Mouse (Mus musculus): ENCODE results near the gene Acnat1. TPM values are rescaled to one million over a fixed set of nuclear protein-coding genes. Genes with fewer than 3 reads are reported as not detected.
A peak's percentile ranks its signal among the peaks of the same experiment; 100 is the strongest.

The Acnat1 gene
- 0.19 TPM in 1 of 2 replicates, not detected in the other for polyA plus RNA-seq (2012; rRNA removed)

DNA sequence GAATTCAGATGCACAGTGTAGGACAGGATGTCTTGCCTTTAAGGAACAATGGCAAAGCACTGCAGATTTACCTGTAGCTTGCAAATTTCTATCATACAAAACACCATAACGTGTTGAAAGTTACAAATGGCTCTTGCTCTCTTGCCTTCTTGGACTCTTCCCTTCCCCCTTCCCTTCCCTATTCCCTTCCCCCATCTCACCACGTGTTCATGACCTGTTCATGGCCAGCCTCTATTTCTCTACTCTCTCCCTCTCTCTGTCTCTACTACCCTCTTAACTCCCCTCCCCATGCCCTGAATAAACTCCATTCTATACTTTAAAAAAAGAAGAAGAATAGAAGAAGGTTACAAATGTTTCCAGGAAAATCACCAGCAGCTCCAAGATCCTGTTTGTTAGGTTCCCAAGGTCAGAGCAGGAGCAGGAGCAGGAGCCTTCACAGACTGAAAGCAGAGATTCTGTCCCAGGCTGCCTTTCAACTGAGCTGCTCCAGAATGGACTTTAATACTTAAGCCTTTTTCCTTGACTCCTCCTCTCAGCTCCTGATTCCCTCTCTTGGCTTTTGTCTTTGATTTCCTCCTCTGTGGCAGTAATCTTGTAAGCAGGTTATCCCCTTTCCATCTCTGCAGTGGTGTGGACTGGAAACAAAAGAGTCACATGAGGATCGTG is at the start of gene Acnat1:
Acnat1 (minus strand) TSS at position 478 of the 666 bp plus-strand sequence.
- Histone ChIP-seq H3K27ac (ENCODE audit: control insufficient read depth, insufficient read depth, low read length) (no peak within 1 kb of the TSS), H3K27me3 (ENCODE audit: control insufficient read depth, insufficient read depth, low read length) (no peaks in the 10 kb centered on the region), H3K36me3 (ENCODE audit: control insufficient read depth, insufficient read depth, low read length) (no peaks in the 10 kb centered on the region), H3K4me3 (ENCODE audit: control insufficient read depth, insufficient read depth, low read length) (no peak within 1 kb of the TSS), H3K4me1 (replicated peaks; ENCODE audit: control insufficient read depth, insufficient read depth, low read length) (no peaks in the 10 kb centered on the region)
- no peak for DNase-seq
- no peak for TF ChIP-seq POLR2A (IDR thresholded peaks at IDR 0.05; ENCODE audit: control insufficient read depth, extremely low read depth, insufficient read depth, low read length, poor library complexity)
- TF ChIP-seq CTCF (IDR thresholded peaks at IDR 0.05; ENCODE audit: borderline replicate concordance, control insufficient read depth, extremely low read depth, insufficient read depth, low read length, poor library complexity): no peak
- WGBS: 60% methylated on average over 3 of the region's 3 CpGs

DNA sequence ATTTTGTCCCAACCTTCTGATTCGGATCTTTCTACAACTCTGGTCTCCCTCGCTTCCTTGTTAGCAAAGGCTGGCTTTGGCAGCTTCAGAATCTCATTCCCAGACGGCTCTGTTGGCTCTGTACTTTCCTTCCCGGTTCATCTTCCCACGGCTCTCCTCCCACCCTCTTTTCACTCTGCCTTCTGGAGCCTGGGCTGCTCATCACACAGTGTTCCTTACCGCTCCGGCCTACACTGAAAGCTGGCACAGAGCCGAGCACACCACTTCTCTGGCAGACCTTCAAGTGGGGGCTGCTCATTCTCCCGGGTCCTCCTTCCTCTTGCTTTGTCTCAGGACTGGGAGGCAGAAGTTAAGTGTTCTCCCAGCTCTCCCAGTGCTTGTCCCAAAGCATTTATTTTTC is 48.9 kb upstream of the Acnat1 start:
- TF ChIP-seq CTCF (IDR thresholded peaks at IDR 0.05; ENCODE audit: borderline replicate concordance, control insufficient read depth, extremely low read depth, insufficient read depth, low read length, poor library complexity) (no peak), POLR2A (IDR thresholded peaks at IDR 0.05; ENCODE audit: control insufficient read depth, extremely low read depth, insufficient read depth, low read length, poor library complexity) (no peak)
- no peaks in the 10 kb centered on the region for H3K27me3 ChIP-seq (ENCODE audit: control insufficient read depth, insufficient read depth, low read length)
- no peak overlapping the region for H3K27ac ChIP-seq (ENCODE audit: control insufficient read depth, insufficient read depth, low read length)
- H3K4me1 ChIP-seq (replicated peaks; ENCODE audit: control insufficient read depth, insufficient read depth, low read length): peaks cover 9% of the 10 kb centered on the region; the same call in 1 of the 2 replicates
- H3K36me3 ChIP-seq (ENCODE audit: control insufficient read depth, insufficient read depth, low read length): no peaks in the 10 kb centered on the region
- no peak for DNase-seq
- no peak overlapping the region for H3K4me3 ChIP-seq (ENCODE audit: control insufficient read depth, insufficient read depth, low read length)
- 96% methylated on average over 9 of the region's 9 CpGs for WGBS

DNA sequence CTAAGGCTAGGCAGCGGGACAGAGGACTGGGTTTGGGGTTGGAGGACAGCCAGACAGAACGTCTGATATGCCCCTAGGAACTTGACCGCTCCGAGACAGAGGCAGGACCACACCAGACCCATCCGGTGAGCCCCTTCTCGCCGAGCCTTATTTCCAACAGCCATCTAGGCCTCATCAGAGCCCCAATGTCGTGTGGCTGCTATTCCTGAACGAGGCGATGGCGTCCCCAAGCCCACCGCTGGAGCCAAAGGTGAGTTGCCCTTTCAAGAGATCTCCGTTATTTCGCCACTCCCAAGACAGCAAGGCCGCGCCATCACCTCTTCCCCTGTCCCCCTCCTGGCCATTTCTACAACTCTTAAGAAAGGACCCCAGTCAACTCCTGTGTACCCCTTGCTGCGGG is 47.6 kb upstream of the Acnat1 start:
- no peak overlapping the region for H3K27ac ChIP-seq (ENCODE audit: control insufficient read depth, insufficient read depth, low read length)
- WGBS: 2% methylated on average over 17 of the region's 17 CpGs
- peaks cover 9% of the 10 kb centered on the region; the same call in 1 of the 2 replicates for H3K4me1 ChIP-seq (replicated peaks; ENCODE audit: control insufficient read depth, insufficient read depth, low read length)
- no peaks in the 10 kb centered on the region for H3K36me3 ChIP-seq (ENCODE audit: control insufficient read depth, insufficient read depth, low read length)
- peak overlapping the region; percentile 80 for H3K4me3 ChIP-seq (ENCODE audit: control insufficient read depth, insufficient read depth, low read length)
- H3K27me3 ChIP-seq (ENCODE audit: control insufficient read depth, insufficient read depth, low read length): no peaks in the 10 kb centered on the region
- TF ChIP-seq POLR2A (IDR thresholded peaks at IDR 0.05; ENCODE audit: control insufficient read depth, extremely low read depth, insufficient read depth, low read length, poor library complexity): no peak
- TF ChIP-seq CTCF (IDR thresholded peaks at IDR 0.05; ENCODE audit: borderline replicate concordance, control insufficient read depth, extremely low read depth, insufficient read depth, low read length, poor library complexity): no peak; the same call in 1 of the 2 replicates
- no peak for DNase-seq

DNA sequence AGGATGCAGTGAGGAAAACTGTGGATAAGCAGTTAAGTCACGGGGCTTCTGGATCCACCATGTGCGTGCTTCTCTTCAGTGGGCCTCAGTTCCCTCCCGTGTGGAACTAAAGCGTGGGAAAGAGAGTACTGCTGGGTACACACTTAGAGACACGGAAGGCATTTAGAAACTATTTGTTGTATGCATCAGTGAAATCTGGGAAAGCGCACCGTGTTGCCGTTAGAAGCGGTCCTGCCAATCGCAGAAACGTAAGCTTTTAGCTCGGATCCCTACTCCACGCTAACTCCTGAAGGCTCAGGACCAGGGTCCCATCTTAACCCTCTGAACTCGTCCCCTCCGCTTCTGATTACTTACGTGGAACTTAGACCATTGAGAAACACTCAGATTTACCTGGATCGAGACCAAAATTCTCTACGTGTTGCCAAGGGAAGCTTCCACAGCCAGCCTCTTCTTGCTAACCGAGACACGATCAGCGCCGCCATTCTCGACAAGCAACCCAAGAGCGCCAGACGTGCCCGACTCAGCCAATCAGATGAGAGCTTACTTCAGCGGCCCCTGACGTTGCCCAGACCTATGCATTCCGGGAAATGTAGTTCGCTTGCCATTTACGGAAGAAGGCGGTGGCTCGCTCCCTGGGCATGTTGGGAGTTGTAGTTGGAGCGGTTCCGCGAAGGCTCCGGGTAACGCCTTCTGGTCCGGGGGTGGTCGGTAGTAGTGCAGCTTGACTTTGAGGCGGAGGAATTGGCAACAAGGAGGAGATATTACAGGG is 47.0 kb upstream of the Acnat1 start, which contains the start of the genes Mrpl50 and Zfp189:
Mrpl50 (minus strand) TSS at position 522 of the 769 bp plus-strand sequence.
Zfp189 (plus strand) TSS at position 605 of the 769 bp plus-strand sequence.
- peak; percentile 80 for TF ChIP-seq POLR2A (IDR thresholded peaks at IDR 0.05; ENCODE audit: control insufficient read depth, extremely low read depth, insufficient read depth, low read length, poor library complexity)
- TF ChIP-seq CTCF (IDR thresholded peaks at IDR 0.05; ENCODE audit: borderline replicate concordance, control insufficient read depth, extremely low read depth, insufficient read depth, low read length, poor library complexity): 0 out of 2 replicates have a peak, but pooled peaks have one; percentile 43
- Histone ChIP-seq H3K27me3 (ENCODE audit: control insufficient read depth, insufficient read depth, low read length) (no peaks in the 10 kb centered on the region), H3K27ac (ENCODE audit: control insufficient read depth, insufficient read depth, low read length) (peak within 1 kb of the TSS; percentile 9; the same call in 1 of the 2 replicates), H3K4me3 (ENCODE audit: control insufficient read depth, insufficient read depth, low read length) (peak within 1 kb of the TSS; percentile 80), H3K36me3 (ENCODE audit: control insufficient read depth, insufficient read depth, low read length) (no peaks in the 10 kb centered on the region), H3K4me1 (replicated peaks; ENCODE audit: control insufficient read depth, insufficient read depth, low read length) (peaks cover 9% of the 10 kb centered on the region; the same call in 1 of the 2 replicates)
- WGBS: under 1% methylated on average over 41 of the region's 41 CpGs
- peak; percentile 92 for DNase-seq

DNA sequence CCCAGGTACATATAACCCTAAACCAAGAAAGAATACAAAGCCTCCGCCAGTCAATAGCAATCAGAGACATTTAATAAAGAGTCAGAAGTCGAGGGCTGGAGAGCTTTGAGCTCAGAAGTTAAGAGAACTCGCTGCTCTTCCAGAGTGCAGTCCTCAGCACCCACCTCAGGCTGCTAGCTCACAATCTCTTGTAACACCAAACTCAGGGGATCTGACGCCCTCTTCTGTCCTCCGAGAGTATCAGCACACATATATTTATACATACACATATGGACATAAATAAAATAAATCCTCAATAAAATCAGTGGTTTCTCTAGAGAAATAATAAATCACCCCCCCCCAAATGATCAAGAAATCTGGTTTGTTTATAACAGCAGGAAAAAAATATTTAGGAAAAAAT is 45.8 kb upstream of the Acnat1 start:
- WGBS: 94% methylated on average over 5 of the region's 5 CpGs
- TF ChIP-seq POLR2A (IDR thresholded peaks at IDR 0.05; ENCODE audit: control insufficient read depth, extremely low read depth, insufficient read depth, low read length, poor library complexity) (no peak), CTCF (IDR thresholded peaks at IDR 0.05; ENCODE audit: borderline replicate concordance, control insufficient read depth, extremely low read depth, insufficient read depth, low read length, poor library complexity) (no peak)
- peaks cover 2% of the 10 kb centered on the region; the same call in 1 of the 2 replicates for H3K36me3 ChIP-seq (ENCODE audit: control insufficient read depth, insufficient read depth, low read length)
- H3K27ac ChIP-seq (ENCODE audit: control insufficient read depth, insufficient read depth, low read length): no peak overlapping the region
- no peak for DNase-seq
- H3K27me3 ChIP-seq (ENCODE audit: control insufficient read depth, insufficient read depth, low read length): no peaks in the 10 kb centered on the region
- H3K4me3 ChIP-seq (ENCODE audit: control insufficient read depth, insufficient read depth, low read length): no peak overlapping the region
- peaks cover 9% of the 10 kb centered on the region; the same call in 1 of the 2 replicates for H3K4me1 ChIP-seq (replicated peaks; ENCODE audit: control insufficient read depth, insufficient read depth, low read length)

DNA sequence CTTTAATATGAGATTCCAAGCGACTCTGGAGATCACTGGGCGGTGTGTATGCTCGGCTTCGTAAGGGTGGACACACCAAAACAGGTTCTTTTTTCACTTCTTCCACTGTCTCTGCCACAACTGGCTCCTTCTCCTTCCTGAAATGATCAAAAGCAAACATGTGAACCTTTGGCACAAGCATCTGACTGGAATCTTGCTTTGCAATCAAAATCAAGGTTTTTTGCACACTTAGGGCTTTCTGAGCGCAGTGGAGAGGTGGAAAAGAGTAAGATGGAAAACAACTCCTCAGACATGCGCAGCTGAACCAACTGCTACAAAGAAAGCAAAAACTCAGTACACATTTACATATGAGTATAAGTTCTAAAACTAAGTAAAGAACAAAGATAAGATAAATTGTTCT is 40.7 kb upstream of the Acnat1 start:
- no peak for TF ChIP-seq CTCF (IDR thresholded peaks at IDR 0.05; ENCODE audit: borderline replicate concordance, control insufficient read depth, extremely low read depth, insufficient read depth, low read length, poor library complexity)
- no peak for TF ChIP-seq POLR2A (IDR thresholded peaks at IDR 0.05; ENCODE audit: control insufficient read depth, extremely low read depth, insufficient read depth, low read length, poor library complexity)
- H3K27me3 ChIP-seq (ENCODE audit: control insufficient read depth, insufficient read depth, low read length): no peaks in the 10 kb centered on the region
- H3K36me3 ChIP-seq (ENCODE audit: control insufficient read depth, insufficient read depth, low read length): peaks cover 20% of the 10 kb centered on the region

More for the DNA sequence above, 40.7 kb upstream of the Acnat1 start:
- Histone ChIP-seq H3K4me1 (replicated peaks; ENCODE audit: control insufficient read depth, insufficient read depth, low read length) (no peaks in the 10 kb centered on the region), H3K4me3 (ENCODE audit: control insufficient read depth, insufficient read depth, low read length) (no peak overlapping the region), H3K27ac (ENCODE audit: control insufficient read depth, insufficient read depth, low read length) (no peak overlapping the region)
- 97% methylated on average over 6 of the region's 6 CpGs for WGBS
- DNase-seq: no peak

All from thymus, adult 2 months (tissue).